Mouse (Mus musculus) adrenal gland, postnatal 14 days (tissue): ENCODE results near the gene Bves. TPM values are rescaled to one million over a fixed set of nuclear protein-coding genes. Genes with fewer than 3 reads are reported as not detected.
"Not testable (repeated sequence)": the region's sequence is repeated elsewhere in the genome, so short reads cannot be mapped to it uniquely, and the experiment has no call there.

Experiments
- DNase-seq: peaks from one replicate; pipeline ENCODE4 v3.0.0; 2021; ENCODE audit warnings: mixed read lengths
- total RNA-seq: library from RNA; stranded (reverse); gene quantifications from 2 replicates; pipeline ENCODE4 v1.2.3, GENCODE M21; 2021

Gene Bves
- total RNA-seq, 1 experiment from 2014 or later, result 0.41 TPM

DNA sequence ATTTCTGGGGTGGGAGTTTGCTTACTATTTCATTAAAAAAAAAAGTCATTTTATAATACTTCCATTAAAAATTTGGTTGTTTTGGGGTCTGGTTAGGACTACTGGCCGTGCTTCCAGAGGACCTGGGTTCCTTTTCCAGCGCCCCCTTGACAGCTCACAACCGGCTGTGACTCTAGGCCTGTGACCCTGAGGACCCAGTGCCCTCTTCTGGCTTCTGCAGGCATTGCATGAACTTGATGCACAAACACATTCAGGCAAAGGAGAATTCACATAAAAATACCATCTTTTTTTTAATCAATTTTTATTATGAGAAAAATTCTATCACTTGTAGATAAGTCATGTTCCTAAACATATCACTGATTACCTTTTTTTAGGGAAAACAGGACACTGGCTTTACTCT, 12.6 kb downstream of the Bves start:
- DNase-seq, result not testable (repeated sequence)

DNA sequence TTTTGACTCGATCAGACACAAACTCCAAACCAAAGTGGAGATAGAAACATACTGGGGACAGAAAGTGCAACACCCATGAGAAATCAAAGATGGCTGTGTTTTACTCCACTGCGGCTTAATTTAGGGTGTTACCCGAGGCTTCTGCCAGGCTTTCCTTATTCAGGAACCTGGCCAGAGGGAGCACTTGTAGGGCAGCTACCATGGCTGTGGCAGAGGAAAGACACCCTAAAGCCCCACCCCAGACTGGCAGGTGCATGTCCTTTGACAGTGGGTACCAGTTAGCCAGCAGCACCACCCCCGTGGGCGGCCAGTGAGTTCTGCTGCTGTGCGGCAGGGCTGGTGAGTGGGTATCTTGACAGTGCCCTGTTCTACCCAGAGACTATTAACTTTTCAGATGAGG, 20.5 kb downstream of the Bves start:
- DNase-seq, result no peak

DNA sequence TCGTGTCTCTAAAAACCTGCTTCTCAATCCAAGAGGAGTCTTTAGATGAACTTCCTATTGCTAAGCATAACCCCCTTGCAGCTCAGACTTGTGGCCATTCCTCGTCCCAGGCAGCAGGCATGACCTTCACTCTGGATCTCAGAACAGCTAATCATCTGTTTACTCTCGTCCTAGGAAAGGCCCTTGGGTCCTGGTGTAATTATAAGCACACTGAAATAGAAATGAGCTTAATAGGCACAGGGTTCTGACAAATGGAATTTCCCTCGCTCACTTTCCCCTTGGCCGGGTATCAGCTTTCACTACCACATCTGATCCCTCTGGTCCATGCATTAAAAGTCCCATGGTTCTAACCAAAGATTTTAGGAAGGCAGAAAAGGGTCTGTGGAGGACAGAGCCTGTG, 27.8 kb downstream of the Bves start:
- no peak for DNase-seq

DNA sequence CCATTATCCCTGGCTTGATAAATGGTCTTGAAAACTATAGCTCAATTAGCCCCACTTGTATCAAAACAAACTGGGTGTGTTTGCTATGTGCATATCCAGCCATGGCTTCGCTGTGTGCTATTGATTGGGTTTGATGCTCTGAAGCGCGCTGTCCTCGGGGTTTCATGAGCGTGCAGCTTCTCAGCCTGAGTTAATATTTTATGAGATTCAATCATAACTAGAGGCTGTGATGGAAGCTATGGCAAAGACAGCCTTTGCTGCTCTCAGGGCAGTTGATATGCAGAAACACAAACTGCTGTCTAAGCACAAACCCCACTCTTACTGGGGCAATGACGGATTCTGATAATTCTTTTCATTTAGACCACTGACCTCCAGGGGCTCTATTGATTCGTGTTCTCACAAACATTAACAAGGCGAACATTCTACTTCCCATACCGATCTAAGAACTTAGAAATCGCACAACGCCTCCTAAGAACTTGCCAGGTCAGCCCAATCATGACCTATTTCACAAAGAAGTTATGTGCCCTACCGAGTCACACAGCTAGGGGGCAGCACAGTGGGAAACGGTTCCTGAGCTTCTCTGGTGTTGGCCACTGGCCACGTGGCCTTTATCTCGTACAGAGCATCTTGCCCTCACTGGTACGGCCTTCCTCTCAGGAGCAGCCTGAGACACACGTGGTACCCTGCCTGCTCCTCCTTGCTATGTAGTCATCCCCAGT, 31.6 kb downstream of the Bves start:
- no peak for DNase-seq

DNA sequence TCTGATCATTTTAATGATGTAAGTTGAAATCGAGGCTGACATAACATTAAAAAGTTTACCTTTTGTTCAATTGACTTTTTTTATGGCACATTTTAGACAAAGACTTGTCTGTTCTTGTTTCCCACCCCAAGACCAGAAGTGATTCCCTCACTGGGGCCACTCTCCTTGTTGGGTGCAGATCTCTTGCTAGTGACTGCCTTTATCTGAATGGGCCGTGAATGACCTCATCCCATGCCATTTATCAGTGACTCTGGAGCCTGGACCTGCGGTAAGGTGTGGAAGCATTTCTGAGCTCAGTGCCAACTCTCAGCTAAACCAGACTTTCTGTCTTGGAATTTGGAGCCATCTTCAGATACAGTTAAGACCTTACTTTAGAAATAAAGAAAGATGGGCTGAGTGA, 34.1 kb downstream of the Bves start:
- DNase-seq, result no peak

DNA sequence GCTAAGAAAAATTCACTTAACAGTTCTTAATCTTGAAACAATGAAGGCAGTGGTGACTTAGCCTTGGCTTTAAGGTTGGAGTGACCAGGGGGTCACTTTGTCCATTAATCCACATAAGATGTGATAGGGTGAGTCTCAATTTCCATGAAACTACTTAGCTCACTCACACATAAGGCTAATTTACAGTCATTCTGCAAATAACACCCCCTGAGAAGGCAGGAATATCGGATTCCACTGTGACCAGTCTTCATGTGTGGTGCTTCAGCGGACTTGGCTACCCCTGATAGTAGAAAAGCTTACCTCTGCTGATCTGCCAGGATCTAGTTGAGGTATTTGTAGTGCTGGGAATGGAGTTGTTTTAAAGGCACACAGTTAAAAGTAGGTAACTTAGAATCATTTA, 35.0 kb downstream of the Bves start:
- DNase-seq, result no peak

DNA sequence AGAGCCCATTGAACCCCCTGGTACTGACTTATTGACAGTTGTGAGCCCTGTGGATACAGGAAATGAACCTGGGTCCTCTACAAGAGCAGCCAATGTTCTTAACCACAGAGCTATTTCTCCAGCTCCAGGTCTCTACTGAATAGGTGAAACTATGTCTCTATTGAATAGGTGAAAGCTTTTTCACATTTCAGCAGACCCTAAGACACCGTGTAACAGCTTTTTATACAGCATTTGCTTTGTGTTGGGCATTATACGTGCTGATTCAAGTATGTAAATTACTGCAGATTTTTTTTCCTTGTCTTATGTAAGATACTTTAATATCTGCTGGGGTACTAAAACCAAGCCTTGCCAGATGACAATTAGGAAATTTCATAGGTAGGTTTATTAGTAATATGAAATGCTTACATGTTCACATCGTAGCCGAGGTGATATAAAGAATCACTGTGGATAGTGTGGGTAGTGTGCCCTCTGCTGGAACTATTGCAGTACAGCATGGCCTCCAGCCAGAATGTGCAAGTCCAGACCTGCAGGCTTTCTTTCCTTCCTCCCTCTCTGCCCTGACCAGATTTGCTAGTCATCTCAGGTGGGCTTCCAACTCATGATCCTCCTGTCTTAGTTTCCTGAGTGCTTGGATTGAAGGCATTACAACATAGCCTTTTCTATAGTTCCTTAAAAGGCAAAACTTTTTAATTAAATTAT, 37.6 kb downstream of the Bves start:
- peak; percentile 71 for DNase-seq

DNA sequence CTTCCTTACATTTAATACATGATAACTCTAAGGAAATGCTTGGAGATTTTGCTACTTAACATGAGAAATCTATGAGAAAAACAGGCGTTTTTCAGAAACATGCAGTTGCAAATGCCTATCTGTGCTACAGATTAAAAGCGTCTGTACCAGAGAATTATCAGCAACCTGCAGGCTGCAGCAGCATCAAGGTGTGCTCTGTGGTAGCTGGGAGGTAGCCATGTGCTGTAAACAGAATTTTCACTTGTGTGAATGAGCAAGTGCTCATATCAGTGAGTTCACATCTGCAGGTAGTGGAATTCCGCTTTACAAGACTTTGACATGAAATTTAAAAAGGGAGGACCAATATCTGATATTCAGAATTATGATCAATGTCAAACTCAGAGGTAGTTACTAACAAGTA, 42.7 kb downstream of the Bves start:
- no peak for DNase-seq

DNA sequence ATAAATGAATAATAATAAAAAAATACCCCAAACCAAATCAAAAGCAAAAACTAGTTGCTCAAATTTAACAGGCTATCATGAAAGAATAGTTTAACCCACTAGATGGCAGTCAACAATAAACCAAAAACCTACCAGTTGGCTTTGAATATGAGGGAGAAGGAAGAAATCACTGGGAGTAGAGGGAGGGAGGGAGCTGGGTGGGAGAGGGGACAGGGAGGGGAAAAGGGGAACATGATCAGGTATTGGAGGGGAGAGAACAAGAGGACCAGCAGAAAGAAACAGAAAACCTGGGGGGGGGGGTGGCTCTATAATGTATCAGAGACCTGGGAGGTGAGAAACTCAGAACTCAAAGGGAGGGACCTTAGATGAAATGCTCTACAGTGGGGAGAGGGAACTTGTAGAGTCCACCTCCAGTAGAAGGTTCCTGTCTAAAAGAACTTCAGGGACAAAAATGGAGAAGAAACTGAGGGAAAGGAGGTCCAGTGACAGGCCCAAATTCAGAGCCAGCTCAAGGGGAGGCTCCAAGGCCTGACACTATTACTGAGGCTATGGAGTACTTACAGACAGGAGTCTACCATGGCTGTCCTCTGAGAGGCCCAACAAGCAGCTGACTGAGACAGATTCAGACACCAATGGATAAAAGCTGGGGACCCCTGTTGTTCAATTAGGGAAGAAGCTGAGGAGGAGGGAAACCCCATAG, 46.5 kb downstream of the Bves start:
- DNase-seq, result no peak

DNA sequence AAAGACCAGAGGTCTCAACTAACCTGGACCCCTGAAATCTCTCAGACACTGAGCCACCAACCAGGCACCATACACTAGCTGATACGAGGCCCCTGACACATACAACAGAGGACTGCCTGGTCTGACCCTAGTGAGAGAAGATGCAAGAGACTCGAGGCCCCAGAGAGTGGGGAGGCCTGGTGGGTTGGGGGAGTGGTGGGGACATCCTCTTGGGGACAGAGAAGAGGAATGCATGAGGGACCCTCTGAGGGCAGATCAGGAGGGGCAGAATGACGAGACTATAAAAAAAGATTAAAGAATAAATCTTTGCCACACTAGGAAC, 47.0 kb downstream of the Bves start:
- DNase-seq, result no peak

DNA sequence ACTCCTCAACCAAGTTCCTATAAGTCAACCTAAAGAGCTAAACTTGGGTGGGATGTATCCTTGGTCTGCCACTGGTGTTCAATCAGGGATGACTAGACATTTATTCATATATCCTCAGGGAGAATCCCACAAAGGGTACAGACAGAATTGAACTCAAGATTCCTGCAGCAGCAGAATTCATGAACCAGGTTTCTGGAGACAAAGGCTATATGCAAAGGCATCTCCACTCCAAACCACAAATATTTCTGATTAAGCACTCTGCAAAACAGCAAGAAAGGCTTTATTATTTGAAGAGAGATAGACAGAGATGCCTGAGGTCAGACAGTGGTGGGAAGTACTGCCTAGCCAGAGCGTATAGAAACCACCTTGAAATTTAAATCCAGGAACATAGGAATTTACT, 62.6 kb downstream of the Bves start:
- no peak for DNase-seq

DNA sequence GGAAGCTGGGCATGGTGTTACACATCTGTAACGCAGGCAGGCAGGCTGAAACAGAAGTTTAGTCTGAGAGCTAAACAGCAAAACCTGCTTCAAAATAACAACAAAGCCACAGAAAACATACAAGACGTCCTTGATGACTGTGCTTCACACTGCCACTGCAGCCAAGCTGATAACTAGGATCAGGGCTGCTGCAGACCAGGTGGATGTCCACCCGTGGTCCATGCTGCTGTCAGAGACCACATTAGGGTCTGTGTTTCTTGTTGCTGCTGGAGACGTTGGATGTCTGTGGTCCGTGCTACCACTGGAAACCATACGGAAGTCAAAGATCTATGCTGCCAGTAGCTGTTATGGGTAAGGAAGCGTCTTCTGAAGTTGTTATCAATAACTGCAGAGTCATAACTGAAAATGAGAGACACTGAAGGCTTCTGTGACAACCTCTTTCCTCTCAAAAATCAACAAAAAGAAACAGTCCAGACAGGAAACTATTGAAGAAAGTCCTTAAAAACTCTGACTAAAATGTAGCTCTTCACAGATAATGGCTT, 64.2 kb downstream of the Bves start:
- no peak for DNase-seq

DNA sequence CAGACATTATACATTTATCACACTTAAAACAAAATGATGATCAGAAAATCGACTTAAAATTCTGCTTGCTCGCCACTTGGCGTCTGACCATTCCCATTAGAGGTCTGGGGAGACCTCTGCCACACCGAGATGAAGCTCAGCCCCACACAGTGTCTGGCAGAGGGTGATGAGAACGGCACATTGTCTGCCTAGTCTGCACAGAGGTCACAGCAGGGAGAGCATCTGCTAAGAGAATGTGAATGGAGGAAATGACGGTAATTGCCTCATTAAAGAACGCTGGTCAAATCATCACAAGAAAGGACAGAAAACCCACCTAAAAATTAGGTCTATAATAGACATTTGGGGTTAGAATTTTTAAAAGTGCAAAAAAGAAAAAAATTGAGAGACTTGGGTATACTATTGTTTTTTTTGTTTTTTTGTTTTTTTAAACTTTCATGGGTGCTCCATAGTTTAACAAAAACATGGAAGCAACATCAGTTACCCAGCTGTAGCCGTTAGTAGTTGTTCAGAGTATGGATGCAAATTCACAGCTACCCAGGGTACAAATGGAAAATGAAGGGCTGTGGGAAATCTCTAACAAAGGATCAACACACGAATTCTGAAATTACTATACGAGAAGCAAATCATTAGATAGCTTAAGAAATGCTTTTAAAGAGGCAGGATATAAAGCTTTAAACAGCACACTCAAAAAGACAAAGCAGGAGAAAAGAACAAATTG, 75.2 kb downstream of the Bves start:
- DNase-seq, result no peak

DNA sequence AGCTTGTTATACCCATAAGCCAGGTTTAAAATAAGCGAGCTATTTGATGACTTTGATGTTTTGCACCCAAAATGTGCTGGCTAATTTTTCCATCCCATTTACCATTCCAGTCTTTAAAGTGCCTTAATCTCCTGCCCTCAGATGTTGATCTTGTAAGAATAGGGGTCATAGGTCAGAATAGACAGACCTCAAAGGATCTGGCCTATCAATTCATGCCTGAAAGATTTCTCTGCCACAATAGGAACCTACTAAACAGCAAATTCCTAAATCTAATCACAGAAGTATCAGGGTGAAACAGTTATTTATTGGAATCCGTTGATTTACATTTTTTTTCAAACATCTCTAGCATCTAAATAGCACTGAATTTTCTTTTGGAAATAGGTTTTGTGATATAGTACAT, 76.2 kb downstream of the Bves start:
- DNase-seq, result no peak

DNA sequence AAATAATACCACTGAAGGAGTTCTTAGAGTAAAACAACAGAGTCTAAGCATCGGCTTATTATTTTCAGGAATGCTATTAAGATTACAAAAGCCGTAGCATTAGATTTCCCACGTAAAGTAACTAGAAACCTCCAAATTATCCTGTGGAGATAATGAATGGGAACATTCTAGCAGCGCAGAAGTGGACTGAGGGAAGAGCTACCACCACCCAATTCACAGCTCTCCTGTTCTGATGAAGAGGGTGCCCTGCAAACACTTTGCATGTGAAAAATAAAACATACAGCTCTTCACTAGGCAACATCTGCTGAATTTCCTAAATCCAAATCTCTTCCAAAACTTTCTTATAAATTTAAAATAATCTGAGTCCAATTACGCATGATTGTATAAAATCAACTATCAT, 76.6 kb downstream of the Bves start:
- DNase-seq, result no peak

Other genes with a start within 250 kb of the Bves start
- 0.98 and 1.0 TPM in 2 replicates for gene Popdc3, start 157.7 kb upstream of the Bves start, total RNA-seq
- gene Lin28b, start 150.6 kb downstream of the Bves start, total RNA-seq, result 0.11 TPM in 1 of 2 replicates, not detected in the other
- gene Hace1, start 242.1 kb downstream of the Bves start, total RNA-seq, result 8.9 and 13.3 TPM in 2 replicates